Mouse (Mus musculus) lung, embryonic 15.5 days (tissue): ENCODE measurements at regions not wholly inside any gene's neighbourhood (a gene's known extent, or its start where the extent isn't known, plus 50 kb on each side); places are given as distances from the start of the nearest gene placed in this dataset.

Experiments used
- ATAC-seq: fragments of 200-750 bp; cut with Nextera tagmentation; 2 replicates; pipeline ENCODE4 v1.8.0; 2017; ENCODE audit warnings: moderate number of reproducible peaks, borderline replicate concordance; ENCODE audit not compliant: low FRiP score, low TSS enrichment; ENCODE audit errors: extremely low read depth
- H3K27ac ChIP-seq: fragments of 300-500 bp; sonication (generic); 2 replicates; pipeline ENCODE4 v1.5.1; 2015; ENCODE audit warnings: moderate library complexity, mild to moderate bottlenecking, inconsistent platforms
- H3K27me3 ChIP-seq: fragments of 300-500 bp; sonication (generic); 2 replicates; pipeline ENCODE4 v1.6.1; 2015; ENCODE audit warnings: inconsistent platforms
- H3K36me3 ChIP-seq: fragments of 300-500 bp; sonication (generic); 2 replicates; pipeline ENCODE4 v1.6.1; 2015; ENCODE audit warnings: inconsistent platforms
- H3K4me1 ChIP-seq: fragments of 300-500 bp; sonication (generic); 2 replicates; pipeline ENCODE4 v1.6.1; 2015; ENCODE audit warnings: inconsistent platforms
- H3K4me2 ChIP-seq: fragments of 300-500 bp; sonication (generic); 2 replicates; pipeline ENCODE4 v1.6.1; 2015; ENCODE audit warnings: inconsistent platforms, mild to moderate bottlenecking, moderate library complexity
- H3K4me3 ChIP-seq: fragments of 300-500 bp; sonication (generic); 2 replicates; pipeline ENCODE4 v1.5.1; 2015; ENCODE audit warnings: mild to moderate bottlenecking, inconsistent platforms
- H3K9ac ChIP-seq: fragments of 300-500 bp; sonication (generic); 2 replicates; pipeline ENCODE4 v1.6.1; 2015; ENCODE audit warnings: inconsistent platforms
- H3K9me3 ChIP-seq: fragments of 300-500 bp; sonication (generic); 2 replicates; pipeline ENCODE4 v1.6.1; 2016; ENCODE audit warnings: inconsistent platforms
- WGBS: fragments of 180-500 bp; shearing (Covaris S2); methylation state at CpG from one replicate; pipeline ENCODE4 v1.1.7; 2015; 5-methylcytosine and 5-hydroxymethylcytosine counted together

DNA sequence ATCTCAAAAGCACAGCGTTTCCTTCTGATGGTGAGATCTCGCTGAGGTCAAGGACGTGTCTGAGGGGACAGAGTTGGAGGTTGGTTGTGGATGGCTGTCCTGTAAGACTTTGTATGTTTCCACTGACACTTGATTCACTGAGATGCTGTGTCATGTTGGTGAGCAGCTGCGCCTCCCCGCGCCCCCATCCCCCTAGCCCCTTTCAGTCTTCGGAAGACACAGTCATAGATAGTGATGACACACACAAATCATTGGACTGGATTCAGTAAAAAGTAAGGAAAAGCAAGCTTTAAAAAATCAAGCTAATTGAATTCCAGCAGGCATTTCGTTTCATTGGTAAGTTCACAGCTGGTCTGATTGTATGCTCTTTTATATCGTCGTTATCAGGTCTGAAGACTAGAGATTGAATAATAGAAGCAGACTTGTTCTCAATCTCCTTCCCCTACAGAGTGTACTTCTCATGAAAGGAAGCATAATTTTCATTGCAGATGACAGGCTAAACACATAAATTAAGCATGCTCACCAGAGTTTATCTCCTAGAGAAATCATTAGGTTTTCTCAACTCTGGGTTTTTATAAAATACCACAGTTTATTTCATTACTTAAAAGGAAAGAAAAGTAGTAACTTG is 472.9 kb downstream of the Fgf9 start:
- Histone ChIP-seq H3K36me3 (no peaks in the 10 kb centered on the region), H3K4me3 (no peak overlapping the region), H3K4me1 (no peaks in the 10 kb centered on the region), H3K4me2 (no peak overlapping the region), H3K27me3 (no peaks in the 10 kb centered on the region), H3K9me3 (no peaks in the 10 kb centered on the region), H3K27ac (no peak overlapping the region), H3K9ac (no peak overlapping the region)
- WGBS, result 71% methylated on average over 10 of the region's 10 CpGs
- ATAC-seq, result no peak

DNA sequence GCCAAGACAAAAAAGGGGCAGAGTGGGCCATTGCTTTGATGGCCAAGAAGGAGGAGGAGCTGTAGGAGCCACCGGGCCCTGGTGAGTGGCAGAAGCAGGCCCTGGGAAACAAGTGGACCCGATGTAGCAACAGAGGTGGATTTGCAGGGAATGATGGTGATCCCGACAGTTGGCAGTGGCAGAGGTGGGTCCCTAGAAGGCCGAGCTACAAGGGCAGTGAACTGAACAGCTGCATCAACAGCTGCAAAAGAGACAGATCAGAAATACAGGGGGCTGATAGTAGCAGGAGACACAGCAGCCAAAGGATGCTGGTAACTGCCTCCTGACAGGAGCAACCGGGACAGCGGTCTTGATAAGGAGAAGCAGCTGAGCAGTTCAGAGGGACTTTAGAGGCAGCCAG is 467.8 kb downstream of the Fgf9 start:
- no peak for ATAC-seq
- 58% methylated on average over 6 of the region's 6 CpGs for WGBS
- no peak overlapping the region for H3K9ac ChIP-seq

DNA sequence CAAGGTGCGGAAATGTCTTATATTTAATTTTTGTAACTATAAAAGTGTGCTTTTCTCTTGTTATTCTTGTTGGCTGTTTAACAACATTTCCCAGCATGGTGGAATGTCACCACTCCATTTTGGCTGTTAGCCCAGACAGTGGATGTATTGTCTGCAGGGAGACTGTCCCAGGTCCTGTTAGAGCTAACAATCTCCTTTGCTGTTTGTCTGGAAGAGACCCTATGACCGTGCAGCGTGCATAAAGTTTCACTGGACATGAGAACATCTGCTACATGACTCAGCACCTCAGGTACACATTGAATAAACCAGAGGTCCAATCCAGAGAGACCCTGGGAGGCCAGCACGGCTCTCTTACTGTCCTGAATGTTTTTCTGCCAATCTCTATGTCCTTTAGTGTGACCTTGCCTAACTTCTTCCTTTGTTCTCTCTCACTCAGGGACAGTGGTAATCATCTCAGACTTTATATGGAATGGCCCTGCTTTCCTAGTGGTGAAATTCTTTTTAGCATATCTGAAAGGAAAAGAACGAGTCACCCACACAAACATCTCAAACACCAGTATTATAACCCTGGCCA is 450.7 kb downstream of the Fgf9 start:
- no peak overlapping the region for H3K27ac ChIP-seq

More for the DNA sequence above, 467.8 kb downstream of the Fgf9 start:
- H3K4me1 ChIP-seq, result no peaks in the 10 kb centered on the region
- H3K27ac ChIP-seq, result no peak overlapping the region
- no peak overlapping the region for H3K4me3 ChIP-seq
- no peaks in the 10 kb centered on the region for H3K36me3 ChIP-seq
- H3K4me2 ChIP-seq, result no peak overlapping the region
- H3K27me3 ChIP-seq, result no peaks in the 10 kb centered on the region
- H3K9me3 ChIP-seq, result no peaks in the 10 kb centered on the region

DNA sequence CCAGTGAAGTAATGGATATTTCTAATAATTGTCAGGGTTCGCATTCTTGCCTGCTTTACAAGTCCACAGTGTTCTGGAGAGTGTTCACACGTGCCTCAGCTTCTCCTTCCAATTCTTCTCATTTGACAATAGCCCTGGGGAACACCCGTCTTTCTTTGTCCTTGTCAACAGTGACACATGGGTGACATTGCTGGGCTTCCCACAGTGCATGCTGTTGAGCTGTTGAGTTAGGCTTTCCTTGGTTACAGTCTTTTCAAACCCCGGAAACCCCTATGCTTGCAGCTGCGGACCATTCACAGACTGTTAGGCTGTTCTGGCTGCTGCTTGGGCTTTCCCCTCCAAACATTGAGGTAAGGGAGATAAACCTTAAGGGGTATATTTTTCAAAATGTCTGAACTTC is 450.0 kb downstream of the Fgf9 start:
- Histone ChIP-seq H3K4me2 (no peak overlapping the region), H3K9ac (no peak overlapping the region), H3K9me3 (no peaks in the 10 kb centered on the region), H3K36me3 (no peaks in the 10 kb centered on the region), H3K4me1 (peaks cover 8% of the 10 kb centered on the region; the same call in 1 of the 2 replicates), H3K27ac (no peak overlapping the region), H3K27me3 (no peaks in the 10 kb centered on the region), H3K4me3 (no peak overlapping the region)
- WGBS, result 77% methylated on average over 5 of the region's 5 CpGs
- ATAC-seq, result no peak

More for the DNA sequence above, 450.7 kb downstream of the Fgf9 start:
- Histone ChIP-seq H3K9ac (no peak overlapping the region), H3K27me3 (no peaks in the 10 kb centered on the region), H3K4me3 (no peak overlapping the region), H3K4me2 (no peak overlapping the region), H3K36me3 (no peaks in the 10 kb centered on the region), H3K9me3 (no peaks in the 10 kb centered on the region), H3K4me1 (peaks cover 8% of the 10 kb centered on the region; the same call in 1 of the 2 replicates)
- WGBS, result 28% methylated on average over 5 of the region's 5 CpGs
- no peak for ATAC-seq

DNA sequence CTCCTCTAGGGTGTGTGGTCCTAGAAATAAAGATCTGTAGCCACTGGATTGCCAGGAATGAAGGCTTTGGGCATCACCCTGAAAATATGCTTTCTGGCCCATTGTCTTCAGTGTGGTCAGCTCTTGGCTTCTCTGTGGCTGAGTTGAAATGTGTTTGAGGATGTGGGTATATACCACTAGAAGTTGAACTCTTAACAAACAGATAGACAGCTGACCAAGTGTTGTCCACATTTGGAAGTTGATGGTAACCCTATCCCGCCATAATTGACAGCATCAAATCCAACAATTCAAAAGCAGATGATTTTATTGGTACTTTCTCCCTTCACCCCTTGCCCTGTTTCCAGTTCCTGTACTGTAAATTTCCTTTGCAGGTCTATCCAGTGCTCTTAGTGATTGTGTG is 448.7 kb downstream of the Fgf9 start:
- H3K27ac ChIP-seq, result no peak overlapping the region
- no peak for ATAC-seq
- H3K4me3 ChIP-seq, result no peak overlapping the region
- no peak overlapping the region for H3K9ac ChIP-seq
- H3K4me2 ChIP-seq, result no peak overlapping the region
- peaks cover 8% of the 10 kb centered on the region; the same call in 1 of the 2 replicates for H3K4me1 ChIP-seq
- H3K27me3 ChIP-seq, result no peaks in the 10 kb centered on the region
- H3K36me3 ChIP-seq, result no peaks in the 10 kb centered on the region
- no peaks in the 10 kb centered on the region for H3K9me3 ChIP-seq
- WGBS, result 88% methylated on average over 1 of the region's 1 CpGs

DNA sequence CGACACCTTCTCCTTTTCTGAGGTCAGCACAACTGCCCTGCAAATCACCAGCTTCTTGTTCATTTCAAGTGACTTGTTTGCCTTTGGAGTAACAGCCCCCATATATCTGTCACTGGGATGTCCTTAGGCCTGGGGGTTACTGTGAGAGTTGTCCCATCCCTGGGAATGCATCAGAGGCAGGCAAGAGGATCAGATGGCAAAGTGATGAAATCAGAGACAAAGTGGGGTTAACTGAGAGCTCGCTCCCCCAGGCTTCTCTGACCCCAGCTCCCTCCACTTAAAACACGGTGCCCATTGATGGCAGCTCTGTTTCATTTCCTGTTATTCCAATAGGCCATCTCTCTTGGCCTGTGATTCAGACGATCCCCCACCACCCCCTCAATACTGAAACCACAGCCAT is 446.2 kb downstream of the Fgf9 start:
- no peak for ATAC-seq
- H3K9ac ChIP-seq, result no peak overlapping the region
- H3K4me2 ChIP-seq, result no peak overlapping the region
- peaks cover 9% of the 10 kb centered on the region for H3K4me1 ChIP-seq
- no peak overlapping the region for H3K27ac ChIP-seq
- H3K4me3 ChIP-seq, result no peak overlapping the region
- no peaks in the 10 kb centered on the region for H3K36me3 ChIP-seq
- no peaks in the 10 kb centered on the region for H3K27me3 ChIP-seq
- WGBS, result 33% methylated on average over 4 of the region's 4 CpGs
- H3K9me3 ChIP-seq, result no peaks in the 10 kb centered on the region

DNA sequence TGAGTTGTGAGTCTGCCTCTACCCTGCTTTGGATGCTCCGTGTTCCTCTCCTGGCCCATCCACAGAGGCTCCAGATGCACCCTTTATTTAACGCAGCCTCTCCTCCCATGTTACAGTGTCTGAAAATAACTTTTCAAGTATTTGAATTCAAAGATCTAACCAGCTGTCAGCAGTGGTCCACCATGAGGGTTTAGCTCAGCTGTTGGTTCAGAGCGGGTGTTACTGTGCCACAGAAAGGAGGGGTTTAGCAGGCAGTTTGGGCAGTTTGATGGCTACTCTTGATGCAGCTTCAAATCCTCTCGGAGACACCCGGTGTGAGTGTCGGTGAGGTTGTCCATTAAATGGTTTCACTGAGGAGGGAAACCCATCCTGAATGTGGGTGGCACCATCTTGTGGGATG is 441.8 kb downstream of the Fgf9 start:
- Histone ChIP-seq H3K4me3 (no peak overlapping the region), H3K27ac (no peak overlapping the region), H3K4me2 (no peak overlapping the region), H3K4me1 (peaks cover 11% of the 10 kb centered on the region), H3K36me3 (no peaks in the 10 kb centered on the region), H3K9ac (no peak overlapping the region), H3K9me3 (no peaks in the 10 kb centered on the region), H3K27me3 (no peaks in the 10 kb centered on the region)
- no peak for ATAC-seq
- 85% methylated on average over 6 of the region's 6 CpGs for WGBS

DNA sequence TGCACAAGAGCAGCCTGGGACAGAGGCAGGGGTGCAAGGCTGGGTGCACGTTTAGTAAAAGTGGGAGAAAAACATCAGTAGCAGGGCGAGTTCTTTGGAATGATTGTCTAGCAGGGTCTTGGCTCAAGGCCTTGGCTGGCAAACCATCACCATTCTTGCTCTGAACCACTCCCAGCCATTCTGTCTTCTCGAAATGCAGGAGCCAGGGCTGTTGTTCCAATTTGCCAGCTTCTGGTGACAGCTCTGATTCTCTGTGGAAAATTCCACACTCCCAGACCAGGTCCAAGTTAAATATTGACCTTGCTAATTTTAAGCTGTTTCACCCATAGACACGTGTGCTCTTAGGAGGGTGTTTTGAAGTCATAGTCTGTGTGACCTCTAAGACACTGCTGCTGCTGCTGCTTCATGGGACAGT is 441.2 kb downstream of the Fgf9 start:
- ATAC-seq, result no peak
- H3K27me3 ChIP-seq, result no peaks in the 10 kb centered on the region
- H3K9me3 ChIP-seq, result no peaks in the 10 kb centered on the region
- H3K4me3 ChIP-seq, result no peak overlapping the region
- no peak overlapping the region for H3K4me2 ChIP-seq
- no peaks in the 10 kb centered on the region for H3K36me3 ChIP-seq
- no peak overlapping the region for H3K27ac ChIP-seq
- WGBS, result 35% methylated on average over 4 of the region's 4 CpGs
- H3K9ac ChIP-seq, result no peak overlapping the region
- peaks cover 13% of the 10 kb centered on the region for H3K4me1 ChIP-seq

DNA sequence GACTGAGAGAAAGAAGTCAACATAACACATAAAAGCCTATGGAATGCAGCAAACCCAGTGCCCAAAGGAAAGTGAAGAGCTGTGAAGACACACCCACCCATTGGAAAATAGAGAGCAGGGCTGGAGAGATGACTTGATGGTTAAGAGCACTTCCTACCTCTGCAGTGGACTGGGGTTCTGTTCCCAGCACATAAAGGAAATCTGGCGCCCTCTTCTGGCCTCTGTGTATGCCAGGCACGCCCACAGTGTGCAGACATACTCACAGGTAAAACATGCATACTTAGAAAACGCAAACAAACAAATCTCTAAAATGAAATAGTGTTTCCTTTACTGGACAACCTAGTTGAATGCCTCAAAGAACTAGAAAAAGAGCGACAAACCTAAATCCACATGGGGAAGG is 440.4 kb downstream of the Fgf9 start:
- WGBS, result 74% methylated on average over 4 of the region's 4 CpGs
- H3K9ac ChIP-seq, result no peak overlapping the region

DNA sequence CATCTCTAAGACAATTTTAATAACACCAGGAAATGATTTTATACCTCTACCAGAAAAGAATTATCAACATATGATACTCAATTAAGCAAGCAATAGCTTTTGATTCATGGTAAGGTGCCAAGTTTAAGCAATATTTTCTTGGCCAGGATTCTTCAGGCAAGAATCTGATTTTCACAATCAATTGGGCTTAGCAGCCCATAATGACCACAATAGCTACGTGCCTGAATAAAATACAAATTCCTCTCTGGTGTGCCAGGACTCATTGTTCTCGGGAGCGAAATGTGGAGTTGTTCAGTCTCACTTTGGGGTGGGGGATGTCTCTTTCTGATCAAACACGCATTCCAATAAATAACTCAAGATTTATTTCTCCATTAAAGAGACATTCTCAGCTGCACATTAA is 438.8 kb downstream of the Fgf9 start:
- Histone ChIP-seq H3K36me3 (no peaks in the 10 kb centered on the region), H3K27ac (no peak overlapping the region)
- no peak for ATAC-seq

More for the DNA sequence above, 440.4 kb downstream of the Fgf9 start:
- no peaks in the 10 kb centered on the region for H3K36me3 ChIP-seq
- no peak overlapping the region for H3K4me3 ChIP-seq
- no peaks in the 10 kb centered on the region for H3K27me3 ChIP-seq
- ATAC-seq, result no peak
- no peaks in the 10 kb centered on the region for H3K9me3 ChIP-seq
- peaks cover 13% of the 10 kb centered on the region for H3K4me1 ChIP-seq
- no peak overlapping the region for H3K27ac ChIP-seq
- H3K4me2 ChIP-seq, result no peak overlapping the region

DNA sequence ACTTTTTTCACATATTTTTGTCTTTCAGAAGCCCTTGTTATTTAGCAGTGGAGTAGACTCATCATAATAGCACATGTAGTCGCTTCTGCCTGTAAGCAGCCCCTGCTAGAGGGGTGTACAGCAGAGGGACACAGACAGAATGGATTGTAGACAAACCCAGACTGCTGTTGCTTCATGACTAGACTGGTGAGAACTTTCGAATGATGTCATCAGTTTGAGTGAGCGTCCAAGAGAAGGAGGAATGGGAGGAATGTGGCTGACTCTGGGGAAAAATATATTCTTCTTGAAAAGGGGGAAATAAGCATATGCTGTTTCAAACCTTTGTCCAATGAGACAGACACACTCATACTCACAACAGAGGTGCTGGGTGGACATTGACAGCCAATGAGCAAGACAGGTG is 436.1 kb downstream of the Fgf9 start:
- H3K4me1 ChIP-seq, result peaks cover 17% of the 10 kb centered on the region
- 47% methylated on average over 3 of the region's 3 CpGs for WGBS
- ATAC-seq, result no peak
- H3K9ac ChIP-seq, result no peak overlapping the region
- H3K4me3 ChIP-seq, result no peak overlapping the region
- H3K36me3 ChIP-seq, result no peaks in the 10 kb centered on the region
- H3K4me2 ChIP-seq, result no peak overlapping the region
- H3K9me3 ChIP-seq, result no peaks in the 10 kb centered on the region
- H3K27ac ChIP-seq, result no peak overlapping the region
- H3K27me3 ChIP-seq, result no peaks in the 10 kb centered on the region

More for the DNA sequence above, 438.8 kb downstream of the Fgf9 start:
- Histone ChIP-seq H3K9ac (no peak overlapping the region), H3K4me2 (no peak overlapping the region), H3K4me3 (no peak overlapping the region), H3K4me1 (peaks cover 15% of the 10 kb centered on the region), H3K9me3 (no peaks in the 10 kb centered on the region), H3K27me3 (no peaks in the 10 kb centered on the region)
- WGBS, result 51% methylated on average over 4 of the region's 4 CpGs

DNA sequence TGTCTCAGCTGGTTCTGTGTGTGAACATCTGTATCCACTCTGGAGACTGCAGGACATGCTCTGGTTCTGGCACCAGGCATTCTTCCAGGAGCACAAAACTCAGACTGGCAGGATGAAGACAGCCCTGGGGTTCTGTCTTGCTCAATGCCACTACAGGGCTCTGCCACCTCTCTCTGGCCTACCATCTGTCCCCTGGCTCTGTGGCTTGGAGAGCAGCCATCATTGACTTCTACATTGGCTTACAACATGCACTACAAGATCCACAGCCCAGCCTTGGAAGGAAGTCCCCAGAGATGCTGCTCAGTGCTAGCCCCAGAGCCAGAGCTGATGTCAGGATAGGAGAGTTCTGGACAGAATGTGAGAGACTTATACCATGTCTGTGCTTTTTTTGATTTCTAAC is 435.5 kb downstream of the Fgf9 start:
- Histone ChIP-seq H3K27me3 (no peaks in the 10 kb centered on the region), H3K36me3 (no peaks in the 10 kb centered on the region), H3K9me3 (no peaks in the 10 kb centered on the region), H3K9ac (no peak overlapping the region), H3K4me2 (no peak overlapping the region), H3K4me1 (peaks cover 12% of the 10 kb centered on the region; the same call in 1 of the 2 replicates), H3K27ac (no peak overlapping the region), H3K4me3 (no peak overlapping the region)
- ATAC-seq, result no peak
